Mouse (Mus musculus) ES-Bruce4 (cell line): ENCODE measurements around the gene Shbg. TPM values are rescaled to one million over a fixed set of nuclear protein-coding genes. Genes with fewer than 3 reads are reported as not detected.

ENCODE experiments used
- H3K27ac ChIP-seq: 2 replicates; pipeline ENCODE4 v1.5.1; 2012; ENCODE audit warnings: low read length, inconsistent platforms; ENCODE audit not compliant: insufficient read depth
- H3K27me3 ChIP-seq: 2 replicates; pipeline ENCODE4 v1.6.1; 2012; ENCODE audit warnings: mild to moderate bottlenecking, low read length, inconsistent platforms; ENCODE audit not compliant: control insufficient read depth, poor library complexity, insufficient read depth, severe bottlenecking
- H3K36me3 ChIP-seq: 2 replicates; pipeline ENCODE4 v1.6.1; 2012; ENCODE audit warnings: inconsistent platforms, mild to moderate bottlenecking, low read length, moderate library complexity; ENCODE audit not compliant: control insufficient read depth, poor library complexity, insufficient read depth, severe bottlenecking
- H3K4me1 ChIP-seq: one replicate; pipeline ENCODE4 v1.8.1; 2011; ENCODE audit warnings: low read length; ENCODE audit not compliant: control insufficient read depth, insufficient read depth
- H3K4me3 ChIP-seq: 2 replicates; pipeline ENCODE4 v1.5.1; 2011; ENCODE audit warnings: low read depth, mild to moderate bottlenecking, low read length
- H3K9ac ChIP-seq: 2 replicates; pipeline ENCODE4 v1.6.1; 2012; ENCODE audit warnings: low read depth, mild to moderate bottlenecking, inconsistent platforms; ENCODE audit not compliant: poor library complexity, severe bottlenecking
- H3K9me3 ChIP-seq: replicated peaks from 2 replicates; pipeline ENCODE4 v1.6.1; 2012; ENCODE audit warnings: mild to moderate bottlenecking, low read length, inconsistent platforms; ENCODE audit not compliant: control insufficient read depth, poor library complexity, insufficient read depth, severe bottlenecking
- CTCF ChIP-seq: IDR thresholded peaks from one replicate; pipeline ENCODE4 v1.8.1; 2011; ENCODE audit warnings: low read depth, low read length
- EP300 ChIP-seq: IDR thresholded peaks from 2 replicates; pipeline ENCODE4 v1.6.1; 2011; ENCODE audit warnings: low read depth, low read length; ENCODE audit not compliant: insufficient read depth
- POLR2A ChIP-seq: IDR thresholded peaks from one replicate; pipeline ENCODE4 v1.8.1; 2011; ENCODE audit warnings: low read length; ENCODE audit not compliant: insufficient read depth
- polyA plus RNA-seq: library from polyadenylated mRNA; stranded (reverse); fragments of >200 nt; gene quantifications from 2 replicates; pipeline ENCODE4 v1.2.4, GENCODE M21; 2011; ENCODE audit warnings: low read depth; ENCODE audit not compliant: missing spikeins, insufficient read depth, insufficient read length

Gene Shbg
- polyA plus RNA-seq, 1 experiment, result not detected

GRCm38 (mm10) chr11:69585718-69586325 is 31.9 kb downstream of the Shbg start:
- H3K4me1 ChIP-seq, result peaks cover 2% of the 10 kb centered on the region
- H3K27ac ChIP-seq, result peak overlapping the region; percentile 14; the same call in 1 of the 2 replicates
- no peaks in the 10 kb centered on the region for H3K27me3 ChIP-seq
- no peak overlapping the region for H3K4me3 ChIP-seq
- TF ChIP-seq POLR2A (no peak), CTCF (no peak), EP300 (no peak)
- H3K9me3 ChIP-seq, result no peaks in the 10 kb centered on the region
- H3K36me3 ChIP-seq, result peaks cover 45% of the 10 kb centered on the region
- H3K9ac ChIP-seq, result no peak overlapping the region

GRCm38 (mm10) chr11:69584937-69585336 is 32.8 kb downstream of the Shbg start:
- Histone ChIP-seq H3K27me3 (no peaks in the 10 kb centered on the region), H3K9ac (peak overlapping the region; percentile 46; the same call in 1 of the 2 replicates), H3K4me3 (no peak overlapping the region), H3K9me3 (no peaks in the 10 kb centered on the region), H3K36me3 (peaks cover 37% of the 10 kb centered on the region), H3K27ac (0 out of 2 replicates have a peak overlapping the region, but pooled peaks have one; percentile 15), H3K4me1 (peaks cover 2% of the 10 kb centered on the region)
- TF ChIP-seq POLR2A, result no peak
- no peak for TF ChIP-seq EP300

- Histone ChIP-seq H3K4me1 (peaks cover 2% of the 10 kb centered on the region), H3K4me3 (peak overlapping the region; percentile 13; the same call in 1 of the 2 replicates), H3K36me3 (peaks cover 27% of the 10 kb centered on the region), H3K9ac (peak overlapping the region; percentile 46), H3K9me3 (no peaks in the 10 kb centered on the region), H3K27ac (peak overlapping the region; percentile 15), H3K27me3 (no peaks in the 10 kb centered on the region)
- no peak for TF ChIP-seq CTCF
- TF ChIP-seq POLR2A, result no peak
- no peak for TF ChIP-seq EP300
Observed at GRCm38 (mm10) chr11:69584008-69584407, 33.7 kb downstream of the Shbg start.

GRCm38 (mm10) chr11:69582230-69582805 is 35.4 kb downstream of the Shbg start:
- Histone ChIP-seq H3K36me3 (peaks cover 15% of the 10 kb centered on the region), H3K27ac (peak overlapping the region; percentile 99), H3K4me3 (peak overlapping the region; percentile 59), H3K27me3 (no peaks in the 10 kb centered on the region), H3K9me3 (no peaks in the 10 kb centered on the region), H3K9ac (peak overlapping the region; percentile 45), H3K4me1 (peaks cover 2% of the 10 kb centered on the region)
- TF ChIP-seq EP300, result 0 out of 2 replicates have a peak, but pooled peaks have one; percentile 28
- TF ChIP-seq CTCF, result no peak
- TF ChIP-seq POLR2A, result no peak

- peaks cover 4% of the 10 kb centered on the region for H3K4me1 ChIP-seq
- H3K4me3 ChIP-seq, result peak overlapping the region; percentile 96
- H3K36me3 ChIP-seq, result peaks cover 15% of the 10 kb centered on the region
- no peaks in the 10 kb centered on the region for H3K9me3 ChIP-seq
- H3K27ac ChIP-seq, result peak overlapping the region; percentile 100
- H3K9ac ChIP-seq, result peak overlapping the region; percentile 92
- TF ChIP-seq EP300 (peak; percentile 94), POLR2A (no peak), CTCF (no peak)
- no peaks in the 10 kb centered on the region for H3K27me3 ChIP-seq
Observed at GRCm38 (mm10) chr11:69581814-69582213, 35.9 kb downstream of the Shbg start.

GRCm38 (mm10) chr11:69581147-69581688 is 36.5 kb downstream of the Shbg start:
- peak overlapping the region; percentile 100 for H3K27ac ChIP-seq

More at GRCm38 (mm10) chr11:69581147-69581688, 36.5 kb downstream of the Shbg start:
- Histone ChIP-seq H3K4me3 (peak overlapping the region; percentile 96), H3K9me3 (no peaks in the 10 kb centered on the region), H3K4me1 (peaks cover 4% of the 10 kb centered on the region), H3K9ac (peak overlapping the region; percentile 92), H3K36me3 (peaks cover 12% of the 10 kb centered on the region), H3K27me3 (no peaks in the 10 kb centered on the region)
- TF ChIP-seq EP300, result peak; percentile 78
- no peak for TF ChIP-seq POLR2A
